Mouse (Mus musculus): ENCODE data around the gene Plxna3. TPM values are rescaled to one million over a fixed set of nuclear protein-coding genes. Genes with fewer than 3 reads are reported as not detected.

Gene Plxna3
- polyA plus RNA-seq (2012; ENCODE audit: low replicate concordance) = 9.0 and 13.1 TPM in 2 replicates

GRCm38 (mm10) chrX:74328725-74329161 lies at the start of gene Plxna3:
Gene Plxna3 (plus strand): TSS chrX:74329066.

DNA sequence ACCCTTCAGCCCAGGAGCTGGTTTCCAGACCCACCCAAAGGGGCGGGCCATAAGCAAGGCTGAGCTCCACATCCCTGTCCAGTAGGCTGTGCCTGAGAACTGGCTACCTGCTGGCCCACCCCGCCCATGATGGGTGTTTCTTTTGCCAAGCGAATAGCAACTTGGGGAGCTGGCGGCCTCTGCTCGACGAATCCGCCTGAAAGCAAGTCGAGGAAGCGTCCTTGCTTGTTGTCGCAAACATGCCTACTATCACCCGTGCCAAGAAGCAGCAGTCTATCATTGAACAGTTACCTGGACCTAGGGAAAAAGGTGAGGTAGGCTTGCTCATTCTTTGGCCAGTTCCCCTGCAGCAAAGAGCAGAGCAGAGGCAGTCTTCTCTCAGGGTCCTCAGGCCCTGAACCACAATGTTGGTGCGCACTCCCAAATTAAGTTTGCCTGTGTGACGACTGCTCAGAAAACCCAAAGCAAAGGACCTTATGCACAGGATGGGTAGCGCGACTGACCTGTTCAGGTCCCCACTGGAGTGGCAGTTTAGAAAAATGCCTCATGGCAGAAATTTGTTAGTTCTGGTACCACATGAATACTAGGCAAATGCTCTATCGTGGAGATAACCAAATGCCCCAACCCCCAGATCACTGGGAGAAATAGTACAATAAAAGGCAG lies 47.0 kb upstream of the Plxna3 start, which contains the start of the genes Taz and Dnase1l1:
Taz (plus strand) TSS at position 181 of the 663 bp plus-strand sequence.
Dnase1l1 (minus strand) TSS at position 606 of the 663 bp plus-strand sequence.

GRCm38 (mm10) chrX:74296538-74297448 lies 32.1 kb upstream of the Plxna3 start, which contains the start of gene Atp6ap1:
Gene Atp6ap1 (plus strand): TSS chrX:74297097.

DNA sequence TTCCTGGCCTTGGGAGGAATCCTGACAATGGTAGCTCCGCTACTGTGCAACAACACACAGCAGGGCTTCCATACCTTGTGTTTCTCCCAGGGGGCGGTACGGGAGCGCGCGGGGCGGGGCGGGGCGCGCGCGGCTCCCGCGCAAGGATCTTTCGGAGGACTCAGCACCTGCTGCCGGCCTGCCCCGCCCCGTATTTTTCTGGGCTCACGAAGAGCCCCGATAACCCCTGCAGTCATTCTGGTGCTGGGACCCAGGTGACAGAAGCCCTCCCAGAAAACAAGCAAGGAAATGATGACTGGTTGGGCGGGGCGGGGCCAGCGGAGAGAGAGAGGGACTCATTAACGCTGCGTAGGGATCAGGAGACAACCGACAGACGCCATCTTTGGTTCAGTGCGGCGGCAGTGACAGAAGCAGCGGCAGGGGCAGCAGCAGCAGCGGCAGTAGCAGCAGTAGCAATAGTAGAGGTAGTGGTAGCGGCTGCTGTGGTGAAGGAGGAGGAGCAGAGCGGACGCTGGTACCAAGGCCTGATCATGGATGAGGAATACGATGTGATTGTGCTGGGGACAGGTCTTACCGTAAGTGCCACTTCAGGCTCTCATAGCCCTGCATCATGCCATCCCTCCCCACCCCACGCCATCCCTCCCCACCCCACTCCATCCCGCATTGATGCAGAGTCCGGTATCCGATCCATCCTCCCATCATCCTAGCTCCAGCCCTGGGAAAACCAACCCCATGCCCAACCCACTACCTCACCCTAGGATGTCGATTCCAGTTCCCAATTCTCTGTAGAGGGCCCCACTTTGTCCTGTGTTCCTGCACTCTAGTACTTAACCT lies 23.8 kb upstream of the Plxna3 start, which contains the start of gene Gdi1:
Gdi1 (plus strand) TSS at position 132 of the 834 bp plus-strand sequence.

DNA sequence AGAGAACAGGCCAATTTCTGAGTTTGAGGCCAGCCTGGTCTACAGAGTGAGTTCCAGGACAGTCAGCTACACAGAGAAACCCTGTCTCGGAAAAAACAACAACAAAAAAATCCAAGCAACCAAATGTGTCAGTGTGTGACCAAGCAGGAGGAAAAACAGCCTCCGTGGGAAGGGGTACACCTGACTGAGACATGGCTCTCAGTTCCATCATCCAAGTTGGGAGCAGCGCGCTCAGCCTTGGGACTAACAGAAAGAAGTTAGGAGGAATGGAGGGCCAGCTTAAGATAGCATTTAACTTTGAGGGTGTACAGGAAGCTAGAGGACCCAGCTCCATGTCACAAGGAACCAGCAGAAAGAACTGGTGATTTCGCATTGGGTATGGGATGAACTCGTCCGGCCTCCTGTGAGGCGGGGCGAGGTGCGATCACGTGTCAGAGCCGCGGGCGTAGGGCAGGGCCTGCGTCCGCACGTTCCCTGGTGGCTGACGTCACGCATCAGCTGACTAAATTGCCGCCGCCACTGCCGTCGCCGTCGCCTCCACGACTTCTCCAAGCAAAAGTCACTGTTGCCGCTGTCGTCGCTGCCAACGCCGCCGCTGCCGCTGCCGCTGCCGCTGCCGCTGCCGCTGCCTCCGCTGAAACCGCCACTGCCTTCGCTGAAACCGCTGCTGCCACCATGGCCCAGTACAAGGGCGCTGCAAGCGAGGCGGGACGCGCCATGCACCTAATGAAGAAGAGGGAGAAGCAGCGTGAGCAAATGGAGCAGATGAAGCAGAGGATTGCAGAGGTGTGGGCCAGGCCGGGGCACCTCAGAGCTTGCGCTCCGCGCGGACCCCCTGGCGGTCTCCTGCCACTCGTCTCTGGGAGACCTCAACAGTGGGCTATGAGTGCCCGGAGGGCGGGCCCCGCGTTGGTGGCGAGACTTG lies 16.1 kb upstream of the Plxna3 start, which contains the start of gene Fam50a:
Fam50a (plus strand) TSS at position 494 of the 925 bp plus-strand sequence.

DNA sequence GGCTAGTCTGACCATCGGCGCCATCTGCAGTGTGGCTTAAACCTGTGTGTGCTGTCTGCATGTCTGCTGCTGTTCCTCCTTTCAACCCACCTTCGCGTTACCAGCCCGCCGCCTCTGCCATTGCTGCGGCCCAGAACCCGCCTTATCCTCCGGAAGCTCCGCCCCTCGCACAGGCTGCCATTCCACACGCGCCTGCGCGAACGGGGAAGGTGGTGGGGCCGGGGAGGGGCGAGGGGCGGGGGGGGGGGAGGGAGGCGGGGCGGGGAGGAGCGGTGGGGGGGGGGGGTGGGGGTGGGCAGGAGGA lies 24.6 kb downstream of the Plxna3 start, which contains the start of gene Lage3:
Lage3 (minus strand) TSS at position 152 of the 304 bp plus-strand sequence.

DNA sequence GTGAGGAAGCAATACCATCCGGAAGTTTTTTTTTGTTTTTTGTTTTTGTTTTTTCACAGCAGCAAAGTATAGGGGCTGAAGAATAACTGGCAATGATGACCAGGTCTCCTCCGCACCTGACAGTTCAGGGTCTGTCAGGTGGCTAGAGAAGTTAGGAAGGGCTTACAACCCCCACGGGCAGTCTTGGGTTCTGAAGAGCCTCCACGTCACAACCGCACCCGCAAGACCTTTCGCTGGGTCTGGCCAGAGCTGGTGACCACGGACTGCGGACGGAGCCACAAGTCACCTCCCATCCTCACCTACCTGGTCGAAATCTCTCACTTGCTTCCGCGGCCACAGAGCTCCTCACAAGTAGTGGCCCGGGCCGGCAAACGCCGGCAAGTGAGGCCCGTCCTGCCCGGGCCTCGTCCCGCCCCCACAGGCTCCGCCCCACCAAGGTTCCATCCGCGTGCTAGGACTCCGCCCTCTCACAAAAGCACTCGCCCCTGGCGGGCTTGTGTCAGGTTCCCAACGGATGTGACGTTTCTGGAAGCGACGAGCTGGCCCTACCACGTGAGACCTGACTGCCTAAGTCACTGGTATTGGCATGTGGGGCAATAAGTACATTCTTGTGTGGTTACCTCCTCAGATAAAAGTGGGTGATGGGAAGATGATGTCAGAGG lies 44.2 kb downstream of the Plxna3 start, which contains the start of the genes Ubl4a and Slc10a3:
Ubl4a (minus strand) TSS at position 331 of the 662 bp plus-strand sequence.
Slc10a3 (minus strand) TSS at position 462 of the 662 bp plus-strand sequence.

DNA sequence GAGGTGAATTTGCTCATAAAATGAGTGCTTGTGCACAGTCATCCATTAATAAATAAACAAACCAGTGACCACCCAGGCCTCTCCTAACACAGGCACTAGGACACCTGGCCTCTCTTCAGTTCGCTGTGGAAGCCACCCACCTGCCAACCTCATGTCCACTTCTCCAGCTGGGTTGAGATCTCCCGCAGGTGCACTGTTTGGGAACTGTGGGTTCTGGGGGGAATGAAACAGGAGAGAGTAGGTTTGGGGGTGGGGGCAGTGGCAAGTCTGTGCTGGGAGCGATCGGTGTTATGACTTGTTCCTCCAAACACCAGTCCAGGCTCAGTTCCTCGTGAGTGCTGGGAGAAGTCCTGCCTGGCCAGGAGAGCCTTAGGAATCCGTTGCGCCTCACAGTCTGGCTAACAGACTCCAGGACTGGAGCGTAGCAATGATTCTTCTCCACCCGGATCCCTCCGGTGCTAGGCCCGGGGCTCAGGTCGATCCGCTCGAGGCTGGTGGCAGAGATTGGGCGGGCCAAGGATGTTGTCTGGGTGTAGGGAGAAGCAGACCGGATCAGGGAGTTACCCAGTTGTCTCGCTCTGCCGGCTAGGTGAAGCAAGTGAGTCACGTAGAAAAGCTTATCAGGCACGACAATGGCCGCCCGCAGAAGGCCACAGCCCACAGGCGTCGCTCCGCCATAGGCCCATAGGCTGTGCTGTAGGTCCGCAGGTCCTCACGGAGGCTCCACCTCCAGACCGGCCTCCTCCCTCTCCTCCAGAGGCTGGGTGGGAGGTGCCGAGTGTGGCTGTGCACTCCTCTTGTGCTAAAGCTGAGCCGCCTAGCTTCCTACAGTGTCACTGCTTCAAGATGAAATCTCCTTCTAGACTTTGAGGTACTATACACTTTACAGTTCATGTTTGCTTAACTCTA lies 63.9 kb downstream of the Plxna3 start, which contains the start of the genes Fam3a and Ikbkg:
Fam3a (minus strand) TSS at position 738 of the 909 bp plus-strand sequence.
Ikbkg (plus strand) TSS at position 756 of the 909 bp plus-strand sequence.

Other genes with a start within 250 kb of the Plxna3 start
- not detected in 2 replicates for gene Opn1mw, start 201.6 kb upstream of the Plxna3 start, polyA plus RNA-seq (2012; ENCODE audit: low replicate concordance)
- gene Mecp2, start 193.7 kb upstream of the Plxna3 start, polyA plus RNA-seq (2012; ENCODE audit: low replicate concordance) = 49.9 and 81.9 TPM in 2 replicates
- gene Tex28, start 161.2 kb upstream of the Plxna3 start, polyA plus RNA-seq (2012; ENCODE audit: low replicate concordance) = not detected in 2 replicates
- not detected in 2 replicates for gene Tktl1, start 151.8 kb upstream of the Plxna3 start, polyA plus RNA-seq (2012; ENCODE audit: low replicate concordance)
- gene Flna, start 79.2 kb upstream of the Plxna3 start, polyA plus RNA-seq (2012; ENCODE audit: low replicate concordance) = 201 and 294 TPM in 2 replicates
- 25.7 and 40.9 TPM in 2 replicates for gene Emd, start 74.4 kb upstream of the Plxna3 start, polyA plus RNA-seq (2012; ENCODE audit: low replicate concordance)
- gene Rpl10, start 58.3 kb upstream of the Plxna3 start, polyA plus RNA-seq (2012; ENCODE audit: low replicate concordance) = 154 and 937 TPM in 2 replicates
- gene Taz, start 47.2 kb upstream of the Plxna3 start, polyA plus RNA-seq (2012; ENCODE audit: low replicate concordance) = 78.8 and 165 TPM in 2 replicates
- 1.8 and 1.9 TPM in 2 replicates for gene Dnase1l1, start 46.7 kb upstream of the Plxna3 start, polyA plus RNA-seq (2012; ENCODE audit: low replicate concordance)
- 20.3 and 40.2 TPM in 2 replicates for gene Atp6ap1, start 32.0 kb upstream of the Plxna3 start, polyA plus RNA-seq (2012; ENCODE audit: low replicate concordance)
- gene Gdi1, start 24.1 kb upstream of the Plxna3 start, polyA plus RNA-seq (2012; ENCODE audit: low replicate concordance) = 86.6 and 171 TPM in 2 replicates
- 12.3 and 29.0 TPM in 2 replicates for gene Fam50a, start 16.0 kb upstream of the Plxna3 start, polyA plus RNA-seq (2012; ENCODE audit: low replicate concordance)
- 3.3 and 4.9 TPM in 2 replicates for gene Lage3, start 24.6 kb downstream of the Plxna3 start, polyA plus RNA-seq (2012; ENCODE audit: low replicate concordance)
- 10.3 and 20.7 TPM in 2 replicates for gene Ubl4a, start 44.2 kb downstream of the Plxna3 start, polyA plus RNA-seq (2012; ENCODE audit: low replicate concordance)
- 5.2 and 7.6 TPM in 2 replicates for gene Slc10a3, start 44.3 kb downstream of the Plxna3 start, polyA plus RNA-seq (2012; ENCODE audit: low replicate concordance)
- gene Fam3a, start 64.2 kb downstream of the Plxna3 start, polyA plus RNA-seq (2012; ENCODE audit: low replicate concordance) = 14.6 and 17.1 TPM in 2 replicates
- gene Ikbkg, start 64.2 kb downstream of the Plxna3 start, polyA plus RNA-seq (2012; ENCODE audit: low replicate concordance) = 16.9 and 22.2 TPM in 2 replicates
- 10.9 and 17.0 TPM in 2 replicates for gene G6pdx, start 100.1 kb downstream of the Plxna3 start, polyA plus RNA-seq (2012; ENCODE audit: low replicate concordance)
- not detected in 2 replicates for gene Gm6880, start 152.3 kb downstream of the Plxna3 start, polyA plus RNA-seq (2012; ENCODE audit: low replicate concordance)
- gene Olfr1326-ps1, start 245.8 kb downstream of the Plxna3 start, polyA plus RNA-seq (2012; ENCODE audit: low replicate concordance) = not detected in 2 replicates